Mouse (Mus musculus): Measurements from ENCODE around the gene Dcp1a.
A peak's percentile ranks its signal among the peaks of the same experiment; 100 is the strongest.

Dcp1a gene

GRCm38 (mm10) chr14:30561470-30562187, 82.3 kb downstream of the Dcp1a start:
- peak; percentile 93 for DNase-seq

- no peak for DNase-seq
Measured at GRCm38 (mm10) chr14:30562343-30562742, 83.0 kb downstream of the Dcp1a start.

DNA sequence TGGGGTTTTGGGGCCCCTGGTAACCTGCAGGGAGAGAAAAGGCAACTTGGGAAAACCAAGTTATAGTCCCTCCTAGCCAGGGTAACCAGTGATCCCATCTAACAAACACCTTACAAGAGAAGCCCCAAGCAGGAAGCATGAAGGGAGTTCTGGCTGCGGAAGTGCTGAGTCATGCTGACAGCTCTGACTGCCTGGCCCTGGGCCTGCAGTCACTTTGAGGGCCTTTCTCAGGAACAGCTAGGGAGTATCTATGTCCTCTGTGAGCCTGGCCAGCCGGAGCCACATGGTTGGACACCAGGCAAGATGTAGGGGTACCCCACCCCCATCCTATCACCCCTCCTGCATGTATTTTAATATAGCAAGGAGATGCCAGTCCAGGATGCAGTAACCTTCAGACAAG, 85.1 kb downstream of the Dcp1a start:
- peak; percentile 87 for DNase-seq

DNA sequence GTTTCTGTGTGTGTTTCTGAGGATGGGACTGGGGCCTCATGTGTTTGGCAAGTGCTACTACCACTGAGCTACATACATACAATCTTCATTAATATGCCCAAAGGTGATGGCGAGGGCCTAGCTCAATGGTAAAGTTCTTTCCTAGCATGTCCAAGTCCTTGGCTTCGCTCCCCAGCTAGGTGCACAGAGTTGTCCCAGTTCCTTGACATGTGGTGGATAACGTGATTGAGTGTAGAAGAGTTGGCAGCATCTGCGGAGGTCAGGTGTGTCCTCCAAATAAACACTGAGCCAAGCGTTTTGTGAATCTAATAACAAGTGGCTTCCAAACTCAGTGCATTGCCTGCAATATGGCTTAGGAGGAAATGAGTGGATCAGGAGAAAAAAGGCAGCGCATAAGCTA, 87.0 kb downstream of the Dcp1a start:
- no peak for DNase-seq

GRCm38 (mm10) chr14:30568016-30568415, 88.7 kb downstream of the Dcp1a start:
- DNase-seq: no peak

GRCm38 (mm10) chr14:30570303-30570702, 91.0 kb downstream of the Dcp1a start:
- no peak for DNase-seq

DNA sequence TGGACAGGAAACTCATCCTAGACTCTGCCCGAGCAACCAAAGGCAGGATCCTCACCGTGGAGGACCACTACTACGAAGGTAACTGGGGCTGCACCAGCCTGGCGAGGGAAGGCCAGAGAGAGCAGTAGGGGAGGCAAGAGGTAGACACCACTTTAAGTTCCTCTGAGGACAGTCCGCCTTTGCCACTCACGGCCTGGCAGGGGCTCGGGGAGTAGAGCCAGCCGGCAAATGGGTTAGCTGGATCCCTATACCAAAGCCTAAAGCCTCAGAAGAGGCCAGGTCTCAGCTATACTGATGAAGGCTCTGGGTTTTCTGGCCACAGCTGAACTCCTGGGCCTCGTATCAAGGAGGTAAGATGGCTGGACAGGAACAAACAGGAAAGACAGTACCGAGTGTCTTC, 92.9 kb downstream of the Dcp1a start:
- no peak for DNase-seq

- DNase-seq: no peak
Measured at GRCm38 (mm10) chr14:30573235-30573634, 93.9 kb downstream of the Dcp1a start.

- DNase-seq: peak; percentile 78
Measured at GRCm38 (mm10) chr14:30573983-30574584, 94.7 kb downstream of the Dcp1a start.

DNA sequence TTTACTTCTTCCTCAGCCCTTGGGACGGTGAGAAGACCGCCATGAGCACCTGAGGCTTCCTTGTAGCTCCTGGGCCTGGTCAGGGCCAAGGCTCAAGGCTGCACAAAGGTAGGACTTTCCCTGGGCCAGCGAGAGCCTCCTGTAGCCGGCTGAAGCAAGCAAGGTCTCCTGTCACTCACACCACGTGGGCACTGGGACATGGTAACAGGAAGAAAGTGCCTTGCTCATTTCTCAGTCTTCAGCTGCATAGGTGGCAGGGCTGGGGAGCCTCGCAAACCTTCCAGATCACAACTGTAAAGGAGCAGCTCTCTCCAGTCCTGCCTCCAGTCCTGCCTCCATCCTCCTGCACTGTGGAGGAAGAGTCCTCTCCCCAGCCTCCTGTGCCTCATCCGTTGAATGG, 96.5 kb downstream of the Dcp1a start:
- no peak for DNase-seq

DNA sequence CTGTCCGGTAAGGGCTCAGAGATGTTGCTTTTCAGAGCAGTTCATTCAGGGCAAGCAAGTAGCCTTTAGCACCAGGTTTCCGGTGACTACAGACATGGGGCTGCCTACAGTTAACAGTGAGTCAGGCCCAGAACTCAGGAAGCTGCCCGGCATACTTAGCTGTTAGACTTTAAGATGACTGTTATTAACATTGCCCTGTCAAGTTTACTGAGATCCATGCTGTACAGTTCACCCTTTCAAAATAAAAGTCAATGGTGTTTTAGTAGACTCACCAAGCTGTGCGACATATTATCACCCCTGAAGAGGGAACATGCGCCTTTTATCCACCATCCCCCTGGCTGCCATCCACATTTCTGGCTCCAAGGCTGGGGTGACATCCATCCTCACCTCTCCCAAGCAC, 96.9 kb downstream of the Dcp1a start:
- DNase-seq: no peak
